In genomic region chr8:57791309-57791721, GRCm38 (mm10) we compare ENCODE assay signal across 9 mouse cellular contexts.
DNase-seq lines count a peak whose midpoint lies in the region; ATAC-seq and TF ChIP-seq lines count a peak whose summit lies in the region.
"Had no signal": no experiment of that assay in that cellular context is flagged by ENCODE, and none has a peak within 500 bp of the region (broad histone marks: within the 10 kb centered on the region; RNA-seq: fewer than 3 reads in every experiment).

No protein-coding gene starts in this region.

- H3K4me3 ChIP-seq in stomach, postnatal 0 days (ENCODE audit: low read depth, low read length) = no peak overlapping the region
- H3K4me3 ChIP-seq: embryonic facial prominence, embryonic 15.5 days had no signal

- peak; percentile 84 for TF ChIP-seq CTCF in stomach, postnatal 0 days (IDR thresholded peaks at IDR 0.05; ENCODE audit: low read depth)

- DNase-seq in layer of hippocampus, adult 11-12 months (ENCODE audit: low spot score) = peak; percentile 57
- no peak for DNase-seq in layer of hippocampus, postnatal 36 days
- peak; percentile 41 for DNase-seq in CD4-positive helper T cell, adult 2 months (ENCODE audit: low read depth, low spot score)
- DNase-seq in R1 (ENCODE audit: low read depth, low spot score) = peak; percentile 32
- DNase-seq in kidney, postnatal 10 days = peak; percentile 45
- no peak for DNase-seq in stomach, postnatal 0 days (ENCODE audit: low spot score)

- WGBS in stomach, postnatal 0 days = 16% methylated on average over 5 of the region's 5 CpGs

- H3K4me2 ChIP-seq in stomach, postnatal 0 days (replicated peaks; ENCODE audit: low read depth) = no peak overlapping the region
- H3K4me2 ChIP-seq: embryonic facial prominence, embryonic 15.5 days had no signal

- no peak for TF ChIP-seq EP300 in stomach, postnatal 0 days (optimal IDR thresholded peaks at IDR 0.05)

- no peaks in the 10 kb centered on the region; the same call in 1 of the 2 replicates for H3K4me1 ChIP-seq in stomach, postnatal 0 days (replicated peaks; ENCODE audit: control insufficient read depth, insufficient read depth)
- H3K4me1 ChIP-seq: embryonic facial prominence, embryonic 15.5 days had no signal

- no peaks in the 10 kb centered on the region for H3K27me3 ChIP-seq in stomach, postnatal 0 days (ENCODE audit: control insufficient read depth, insufficient read depth, low read length)
- H3K27me3 ChIP-seq: embryonic facial prominence, embryonic 15.5 days had no signal

- ATAC-seq in granulocyte monocyte progenitor cell, adult 5-6 weeks (replicated peaks; ENCODE audit: poor library complexity, severe bottlenecking) = peak; percentile 56
- peak; percentile 61 for ATAC-seq in stomach, postnatal 0 days (ENCODE audit: low FRiP score, low TSS enrichment)
- ATAC-seq in erythroblast, adult 5-6 weeks (replicated peaks; ENCODE audit: low FRiP score, poor library complexity, severe bottlenecking) = no peak

- no peaks in the 10 kb centered on the region for H3K36me3 ChIP-seq in stomach, postnatal 0 days (ENCODE audit: control insufficient read depth, insufficient read depth, low read length)
- H3K36me3 ChIP-seq: embryonic facial prominence, embryonic 15.5 days had no signal

- H3K9ac ChIP-seq in stomach, postnatal 0 days (ENCODE audit: low read length) = no peak overlapping the region
- H3K9ac ChIP-seq: embryonic facial prominence, embryonic 15.5 days had no signal

- no peaks in the 10 kb centered on the region for H3K9me3 ChIP-seq in stomach, postnatal 0 days (ENCODE audit: control insufficient read depth, low read length)
- H3K9me3 ChIP-seq: embryonic facial prominence, embryonic 15.5 days had no signal

- H3K27ac ChIP-seq in stomach, postnatal 0 days (replicated peaks) = no peak overlapping the region
- H3K27ac ChIP-seq: embryonic facial prominence, embryonic 15.5 days had no signal

Comparison
In these comparisons a context has a peak if more than half of its experiments do, and no peak if none do; other contexts are left out.
1. DNase-seq: peak in layer of hippocampus, adult 11-12 months (single experiment), CD4-positive helper T cell, adult 2 months (single experiment), R1 (single experiment) and kidney, postnatal 10 days (single experiment); none in layer of hippocampus, postnatal 36 days (0 of 2) and stomach, postnatal 0 days (single experiment).